Comparison of ENCODE assay signal across 9 mouse cellular contexts in the genomic region with DNA sequence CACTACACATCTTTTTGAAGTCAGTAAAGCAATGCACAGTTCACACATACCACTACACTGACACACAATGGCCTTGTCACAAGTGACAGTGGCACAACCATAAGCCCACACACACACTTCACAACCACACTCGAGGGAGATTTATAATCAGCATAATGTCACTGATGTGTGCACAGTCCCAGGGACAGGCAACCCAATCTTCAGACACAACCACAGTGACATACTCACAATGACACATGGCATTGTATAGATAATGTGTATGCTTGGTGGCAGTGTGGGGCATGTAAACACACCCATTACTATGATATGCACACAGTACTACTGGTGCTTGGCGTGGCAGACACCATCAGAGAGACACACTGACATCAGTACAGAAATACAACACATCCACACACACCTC. TPM values are rescaled to one million over a fixed set of nuclear protein-coding genes. Genes with fewer than 3 reads are reported as not detected.
A peak's percentile ranks its signal among the peaks of the same experiment; 100 is the strongest.
DNase-seq lines count a peak whose midpoint lies in the region; ATAC-seq and TF ChIP-seq lines count a peak whose summit lies in the region.
"Had no signal": no experiment of that assay in that cellular context is flagged by ENCODE, and none has a peak within 500 bp of the region (broad histone marks: within the 10 kb centered on the region; RNA-seq: fewer than 3 reads in every experiment).

No protein-coding gene starts in this region.

- 14% methylated on average over 2 of the region's 2 CpGs for WGBS in lung, postnatal 0 days
- WGBS in intestine, embryonic 16.5 days: 32% methylated on average over 2 of the region's 2 CpGs
- WGBS in neural tube, embryonic 14.5 days: 36% methylated on average over 2 of the region's 2 CpGs

- no peak for ATAC-seq in lung, postnatal 0 days
- ATAC-seq in intestine, embryonic 16.5 days: no peak
- no peak for ATAC-seq in neural tube, embryonic 14.5 days (ENCODE audit: low read depth)

- H3K36me3 ChIP-seq in lung, postnatal 0 days (ENCODE audit: insufficient read depth, low read length): no peaks in the 10 kb centered on the region
- no peaks in the 10 kb centered on the region for H3K36me3 ChIP-seq in intestine, embryonic 16.5 days (ENCODE audit: control insufficient read depth, insufficient read depth, low read length)
- H3K36me3 ChIP-seq in neural tube, embryonic 14.5 days (ENCODE audit: control insufficient read depth, insufficient read depth, low read length): no peaks in the 10 kb centered on the region

- H3K4me1 ChIP-seq in lung, postnatal 0 days (ENCODE audit: insufficient read depth, low read depth, low read length): peaks cover 16% of the 10 kb centered on the region
- H3K4me1 ChIP-seq in intestine, embryonic 16.5 days (ENCODE audit: control insufficient read depth, insufficient read depth, low read length): peaks cover 24% of the 10 kb centered on the region
- peaks cover 20% of the 10 kb centered on the region for H3K4me1 ChIP-seq in neural tube, embryonic 14.5 days (ENCODE audit: control insufficient read depth, insufficient read depth, low read length)

- H3K27me3 ChIP-seq in lung, postnatal 0 days (replicated peaks; ENCODE audit: insufficient read depth, low read length): no peaks in the 10 kb centered on the region
- H3K27me3 ChIP-seq in intestine, embryonic 16.5 days (replicated peaks; ENCODE audit: control insufficient read depth, insufficient read depth, low read length): no peaks in the 10 kb centered on the region; the same call in 1 of the 2 replicates
- no peaks in the 10 kb centered on the region for H3K27me3 ChIP-seq in neural tube, embryonic 14.5 days (ENCODE audit: control insufficient read depth, insufficient read depth, low read length)

- peak; percentile 61 for DNase-seq in cerebellum, adult 9-10 months
- no peak for DNase-seq in cerebellum, adult 8-10 months
- DNase-seq in lung, postnatal 0 days (ENCODE audit: low spot score): no peak
- DNase-seq in lung, postnatal 4 days: no peak
- no peak for DNase-seq in urinary bladder, postnatal 4 days (ENCODE audit: low spot score in 2 of 2)
- no peak for DNase-seq in kidney, adult 18-20 months

- no peak overlapping the region for H3K4me3 ChIP-seq in lung, postnatal 0 days (ENCODE audit: low read depth, low read length)
- H3K4me3 ChIP-seq in intestine, embryonic 16.5 days (ENCODE audit: low read length): 0 out of 2 replicates have a peak overlapping the region, but pooled peaks have one; percentile 41
- no peak overlapping the region for H3K4me3 ChIP-seq in neural tube, embryonic 14.5 days (ENCODE audit: low read depth, low read length)

- TF ChIP-seq EP300 in lung, postnatal 0 days (IDR thresholded peaks at IDR 0.05): no peak

- H3K4me2 ChIP-seq in lung, postnatal 0 days (replicated peaks; ENCODE audit: low read depth, low read length): 0 out of 2 replicates have a peak overlapping the region, but pooled peaks have one; percentile 54
- peak overlapping the region; percentile 73 for H3K4me2 ChIP-seq in intestine, embryonic 16.5 days (ENCODE audit: low read depth, low read length)
- peak overlapping the region; percentile 82 for H3K4me2 ChIP-seq in neural tube, embryonic 14.5 days (ENCODE audit: low read depth, low read length)

- no peak for TF ChIP-seq CTCF in lung, postnatal 0 days (IDR thresholded peaks at IDR 0.05)

- H3K9ac ChIP-seq in lung, postnatal 0 days (replicated peaks; ENCODE audit: low read depth): no peak overlapping the region
- 0 out of 2 replicates have a peak overlapping the region, but pooled peaks have one; percentile 65 for H3K9ac ChIP-seq in intestine, embryonic 16.5 days (ENCODE audit: low read depth, low read length)
- H3K9ac ChIP-seq in neural tube, embryonic 14.5 days (replicated peaks; ENCODE audit: low read depth, low read length): no peak overlapping the region

- peak overlapping the region; percentile 89 for H3K27ac ChIP-seq in lung, postnatal 0 days (ENCODE audit: low read length)
- H3K27ac ChIP-seq in intestine, embryonic 16.5 days (ENCODE audit: low read length): peak overlapping the region; percentile 74
- no peak overlapping the region for H3K27ac ChIP-seq in neural tube, embryonic 14.5 days (ENCODE audit: low read depth, low read length)

- H3K9me3 ChIP-seq in lung, postnatal 0 days (ENCODE audit: low read length): no peaks in the 10 kb centered on the region
- H3K9me3 ChIP-seq in intestine, embryonic 16.5 days (ENCODE audit: control insufficient read depth, low read length): no peaks in the 10 kb centered on the region
- H3K9me3 ChIP-seq in neural tube, embryonic 14.5 days (ENCODE audit: control insufficient read depth, low read length): no peaks in the 10 kb centered on the region

RNA-seq across cellular contexts. Expression of a gene that starts 9.6 kb away (rescaled TPM):
- polyA plus RNA-seq in lung, postnatal 0 days (2015; fragmentation: Nextera tagmentation; extraction: Ambion mirVana): 15.9 and 18.3 TPM in 2 replicates
- 19.8 and 20.8 TPM in 2 replicates for polyA plus RNA-seq in intestine, embryonic 16.5 days (2015; fragmentation: Nextera tagmentation; extraction: Ambion mirVana)
- 14.8 and 15.8 TPM in 2 replicates for polyA plus RNA-seq in neural tube, embryonic 14.5 days (2014; fragmentation: Nextera tagmentation; extraction: Ambion mirVana)

RNA-seq across cellular contexts. Expression of a gene that starts 12.0 kb away (rescaled TPM):
- 30.0 and 31.1 TPM in 2 replicates for polyA plus RNA-seq in lung, postnatal 0 days (2015; fragmentation: Nextera tagmentation; extraction: Ambion mirVana)
- polyA plus RNA-seq in intestine, embryonic 16.5 days (2015; fragmentation: Nextera tagmentation; extraction: Ambion mirVana): 6.2 and 6.6 TPM in 2 replicates
- polyA plus RNA-seq in neural tube, embryonic 14.5 days (2014; fragmentation: Nextera tagmentation; extraction: Ambion mirVana): 13.7 and 19.7 TPM in 2 replicates

RNA-seq across cellular contexts. Expression of a gene that starts 22.7 kb away (rescaled TPM):
- 18.9 and 20.1 TPM in 2 replicates for polyA plus RNA-seq in lung, postnatal 0 days (2015; fragmentation: Nextera tagmentation; extraction: Ambion mirVana)
- polyA plus RNA-seq in intestine, embryonic 16.5 days (2015; fragmentation: Nextera tagmentation; extraction: Ambion mirVana): 13.0 and 14.2 TPM in 2 replicates
- 45.1 and 58.6 TPM in 2 replicates for polyA plus RNA-seq in neural tube, embryonic 14.5 days (2014; fragmentation: Nextera tagmentation; extraction: Ambion mirVana)

RNA-seq across cellular contexts. Expression of a gene that starts 36.8 kb away (rescaled TPM):
- polyA plus RNA-seq in lung, postnatal 0 days (2015; fragmentation: Nextera tagmentation; extraction: Ambion mirVana): 11.8 and 13.3 TPM in 2 replicates
- 1.9 and 2.4 TPM in 2 replicates for polyA plus RNA-seq in intestine, embryonic 16.5 days (2015; fragmentation: Nextera tagmentation; extraction: Ambion mirVana)
- 0.83 and 2.6 TPM in 2 replicates for polyA plus RNA-seq in neural tube, embryonic 14.5 days (2014; fragmentation: Nextera tagmentation; extraction: Ambion mirVana)

RNA-seq across cellular contexts. Expression of a gene that starts 52.2 kb away (rescaled TPM):
- polyA plus RNA-seq in lung, postnatal 0 days (2015; fragmentation: Nextera tagmentation; extraction: Ambion mirVana): 0.94 and 1.1 TPM in 2 replicates
- polyA plus RNA-seq in intestine, embryonic 16.5 days (2015; fragmentation: Nextera tagmentation; extraction: Ambion mirVana): 0.15 and 0.18 TPM in 2 replicates
- polyA plus RNA-seq in neural tube, embryonic 14.5 days (2014; fragmentation: Nextera tagmentation; extraction: Ambion mirVana): 0.05 and 0.10 TPM in 2 replicates
- polyA plus RNA-seq: embryonic facial prominence, embryonic 11.5 days had no signal
